Mouse (Mus musculus) kidney, embryonic 15.5 days (tissue): ENCODE results near the gene Ppp4r3a. TPM values are rescaled to one million over a fixed set of nuclear protein-coding genes. Genes with fewer than 3 reads are reported as not detected.
A peak's percentile ranks its signal among the peaks of the same experiment; 100 is the strongest.

Experiments used
- ATAC-seq: fragments of 200-750 bp; cut with Nextera tagmentation; replicated peaks from 2 replicates; pipeline ENCODE4 v1.8.0; 2017; ENCODE audit warnings: moderate TSS enrichment; ENCODE audit not compliant: low FRiP score
- H3K27ac ChIP-seq: fragments of 300-500 bp; sonication (generic); 2 replicates; pipeline ENCODE4 v1.5.1; 2015; ENCODE audit warnings: mild to moderate bottlenecking, inconsistent platforms
- H3K27me3 ChIP-seq: fragments of 300-500 bp; sonication (generic); 2 replicates; pipeline ENCODE4 v1.6.1; 2015; ENCODE audit warnings: inconsistent platforms
- H3K36me3 ChIP-seq: fragments of 300-500 bp; sonication (generic); 2 replicates; pipeline ENCODE4 v1.6.1; 2015; ENCODE audit warnings: inconsistent platforms
- H3K4me1 ChIP-seq: fragments of 300-500 bp; sonication (generic); 2 replicates; pipeline ENCODE4 v1.6.1; 2015; ENCODE audit warnings: inconsistent platforms
- H3K4me2 ChIP-seq: fragments of 300-500 bp; sonication (generic); 2 replicates; pipeline ENCODE4 v1.6.1; 2015; ENCODE audit warnings: moderate library complexity, mild to moderate bottlenecking, inconsistent platforms
- H3K4me3 ChIP-seq: fragments of 300-500 bp; sonication (generic); replicated peaks from 2 replicates; pipeline ENCODE4 v1.5.1; 2015; ENCODE audit warnings: mild to moderate bottlenecking, inconsistent platforms
- H3K9ac ChIP-seq: fragments of 300-500 bp; sonication (generic); 2 replicates; pipeline ENCODE4 v1.6.1; 2015; ENCODE audit warnings: mild to moderate bottlenecking, inconsistent platforms
- H3K9me3 ChIP-seq: fragments of 300-500 bp; sonication (generic); replicated peaks from 2 replicates; pipeline ENCODE4 v1.6.1; 2016; ENCODE audit warnings: inconsistent platforms
- WGBS: fragments of 180-500 bp; shearing (Covaris S2); methylation state at CpG from one replicate; pipeline ENCODE4 v1.1.7; 2015; ENCODE audit warnings: mixed read lengths; 5-methylcytosine and 5-hydroxymethylcytosine counted together
- polyA plus RNA-seq: library from polyadenylated mRNA; unstranded; fragments of >200 nt; fragmentation: Nextera tagmentation; extraction: Ambion mirVana; gene quantifications from 2 replicates; pipeline ENCODE4 v1.2.1, GENCODE M21; 2015

The Ppp4r3a gene
- polyA plus RNA-seq, 1 experiment from 2014 or later = 43.5 TPM

GRCm38 (mm10) chr12:101009225-101009624, 74.3 kb downstream of the Ppp4r3a start:
- H3K9ac ChIP-seq = no peak overlapping the region
- WGBS = 85% methylated on average over 4 of the region's 4 CpGs
- no peak overlapping the region for H3K4me3 ChIP-seq
- no peak overlapping the region for H3K4me2 ChIP-seq
- H3K36me3 ChIP-seq = no peaks in the 10 kb centered on the region
- peaks cover 91% of the 10 kb centered on the region for H3K4me1 ChIP-seq
- H3K27ac ChIP-seq = no peak overlapping the region
- no peak for ATAC-seq
- no peaks in the 10 kb centered on the region for H3K27me3 ChIP-seq
- no peaks in the 10 kb centered on the region for H3K9me3 ChIP-seq

GRCm38 (mm10) chr12:101008648-101009047, 74.9 kb downstream of the Ppp4r3a start:
- no peak for ATAC-seq

DNA sequence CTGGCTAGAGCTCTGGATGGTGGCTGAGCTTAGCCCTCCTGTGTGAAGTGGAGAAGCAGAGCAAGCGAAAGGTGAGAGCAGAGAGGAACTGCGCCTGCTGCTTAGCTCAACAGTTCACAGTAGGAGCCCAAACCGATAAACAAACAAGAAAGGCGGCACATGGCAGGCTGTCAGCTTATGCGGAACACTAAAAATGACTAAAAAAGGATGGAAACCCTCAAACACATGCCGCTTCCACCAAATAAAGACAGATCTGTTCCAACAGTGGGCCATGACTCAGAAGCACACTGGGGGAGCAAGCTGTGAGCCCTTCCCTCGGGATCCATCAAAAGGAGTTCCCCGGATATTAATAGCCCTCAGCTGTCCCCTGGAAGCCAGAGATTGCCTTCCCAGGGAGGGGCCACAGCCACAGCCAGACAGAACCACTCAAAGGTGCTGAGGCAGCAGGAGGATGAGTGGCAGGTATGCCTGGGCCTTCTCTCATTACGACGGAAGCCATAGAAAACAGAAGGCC, 75.5 kb downstream of the Ppp4r3a start:
- Histone ChIP-seq H3K27ac (peak overlapping the region; percentile 71), H3K27me3 (no peaks in the 10 kb centered on the region), H3K9me3 (no peaks in the 10 kb centered on the region), H3K4me2 (0 out of 2 replicates have a peak overlapping the region, but pooled peaks have one; percentile 2), H3K4me1 (peaks cover 91% of the 10 kb centered on the region), H3K9ac (no peak overlapping the region), H3K36me3 (no peaks in the 10 kb centered on the region), H3K4me3 (no peak overlapping the region)
- WGBS = 33% methylated on average over 10 of the region's 10 CpGs
- ATAC-seq = no peak

More at GRCm38 (mm10) chr12:101008648-101009047, 74.9 kb downstream of the Ppp4r3a start:
- Histone ChIP-seq H3K9me3 (no peaks in the 10 kb centered on the region), H3K4me3 (no peak overlapping the region), H3K27ac (peak overlapping the region; percentile 71), H3K4me1 (peaks cover 91% of the 10 kb centered on the region), H3K27me3 (no peaks in the 10 kb centered on the region), H3K36me3 (no peaks in the 10 kb centered on the region), H3K9ac (no peak overlapping the region), H3K4me2 (0 out of 2 replicates have a peak overlapping the region, but pooled peaks have one; percentile 2)
- 46% methylated on average over 4 of the region's 4 CpGs for WGBS

DNA sequence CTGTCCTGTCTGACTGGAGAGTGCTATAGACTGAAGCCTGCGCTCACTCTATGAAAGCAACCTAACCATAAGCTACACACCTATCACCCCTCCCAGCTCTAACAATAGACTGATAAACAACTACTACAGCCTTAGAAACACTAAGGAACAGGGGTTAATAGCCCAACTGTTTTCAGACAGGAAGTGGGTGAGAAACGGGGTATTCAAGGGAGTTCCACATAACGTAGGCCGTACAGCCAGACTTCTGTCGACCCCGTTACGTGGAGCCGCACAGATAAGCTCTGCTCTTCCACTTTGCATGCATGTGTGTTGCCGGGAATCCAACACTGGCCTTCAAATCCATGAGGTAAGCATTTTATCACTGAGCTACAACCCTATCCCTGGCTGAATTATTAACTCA, 76.1 kb downstream of the Ppp4r3a start:
- Histone ChIP-seq H3K4me2 (0 out of 2 replicates have a peak overlapping the region, but pooled peaks have one; percentile 7), H3K9me3 (no peaks in the 10 kb centered on the region), H3K9ac (no peak overlapping the region), H3K36me3 (no peaks in the 10 kb centered on the region), H3K4me3 (no peak overlapping the region), H3K27me3 (no peaks in the 10 kb centered on the region), H3K27ac (peak overlapping the region; percentile 71), H3K4me1 (peaks cover 91% of the 10 kb centered on the region)
- ATAC-seq = no peak
- WGBS = 53% methylated on average over 9 of the region's 9 CpGs

DNA sequence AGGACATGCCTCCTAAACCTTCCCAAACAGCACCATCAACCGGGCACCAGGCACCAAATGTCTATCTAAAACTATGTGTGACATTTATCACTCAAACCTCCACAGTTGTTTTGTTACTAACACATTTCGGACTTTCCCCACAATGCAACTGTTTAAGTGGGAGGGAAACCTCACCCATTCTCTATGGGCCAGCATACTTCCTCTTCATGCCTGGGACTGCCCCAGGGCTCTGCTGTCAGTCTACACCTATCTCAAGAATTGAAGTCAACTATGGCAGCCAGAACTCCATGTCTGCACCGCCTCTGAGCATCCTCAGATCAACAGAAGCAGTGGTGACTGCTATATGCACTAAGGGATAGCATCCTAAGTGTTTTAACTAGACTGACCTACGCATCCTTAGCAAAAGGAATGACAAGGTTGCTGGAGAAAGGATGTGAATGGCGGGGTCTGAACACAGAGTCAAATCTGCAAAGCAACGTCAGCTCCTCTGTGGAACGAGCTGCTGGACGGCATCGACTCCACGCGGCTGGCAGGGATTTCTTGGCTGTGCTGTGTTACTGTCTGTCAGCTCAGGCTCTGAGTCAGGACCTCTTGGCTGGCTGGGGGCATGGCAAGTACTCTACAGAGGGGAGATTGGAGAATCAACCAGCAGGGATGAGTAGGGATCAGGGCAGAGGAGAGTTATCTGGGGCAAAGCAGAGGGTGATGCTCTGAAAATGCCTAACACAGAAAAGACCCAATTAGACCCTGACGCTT, 77.7 kb downstream of the Ppp4r3a start:
- H3K9ac ChIP-seq = no peak overlapping the region
- H3K4me1 ChIP-seq = peaks cover 93% of the 10 kb centered on the region
- no peaks in the 10 kb centered on the region for H3K27me3 ChIP-seq
- H3K4me2 ChIP-seq = no peak overlapping the region
- H3K36me3 ChIP-seq = no peaks in the 10 kb centered on the region
- no peaks in the 10 kb centered on the region for H3K9me3 ChIP-seq
- no peak overlapping the region for H3K4me3 ChIP-seq
- H3K27ac ChIP-seq = no peak overlapping the region
- WGBS = 82% methylated on average over 12 of the region's 12 CpGs
- ATAC-seq = no peak

DNA sequence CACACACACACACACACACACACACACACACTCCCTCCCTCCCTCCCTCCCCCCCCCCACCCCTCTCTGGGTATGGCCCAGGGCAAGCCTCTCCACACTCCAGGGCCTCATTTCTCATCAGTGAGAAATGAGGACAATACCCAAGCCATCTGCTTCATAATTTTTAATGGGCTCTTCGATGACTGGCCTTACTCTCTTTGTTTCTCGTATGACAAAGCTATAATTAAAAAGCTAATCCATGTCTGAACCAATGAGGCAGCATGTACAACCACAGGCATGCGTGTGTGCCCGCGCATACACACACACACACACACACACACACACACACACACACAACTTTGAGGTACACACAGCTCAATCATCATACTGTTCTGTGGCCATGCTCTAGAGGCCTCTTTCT, 78.5 kb downstream of the Ppp4r3a start:
- Histone ChIP-seq H3K4me1 (peaks cover 93% of the 10 kb centered on the region), H3K4me2 (no peak overlapping the region), H3K9ac (no peak overlapping the region), H3K27me3 (no peaks in the 10 kb centered on the region), H3K4me3 (no peak overlapping the region), H3K36me3 (no peaks in the 10 kb centered on the region), H3K9me3 (no peaks in the 10 kb centered on the region), H3K27ac (no peak overlapping the region)
- ATAC-seq = no peak
- 84% methylated on average over 5 of the region's 5 CpGs for WGBS

DNA sequence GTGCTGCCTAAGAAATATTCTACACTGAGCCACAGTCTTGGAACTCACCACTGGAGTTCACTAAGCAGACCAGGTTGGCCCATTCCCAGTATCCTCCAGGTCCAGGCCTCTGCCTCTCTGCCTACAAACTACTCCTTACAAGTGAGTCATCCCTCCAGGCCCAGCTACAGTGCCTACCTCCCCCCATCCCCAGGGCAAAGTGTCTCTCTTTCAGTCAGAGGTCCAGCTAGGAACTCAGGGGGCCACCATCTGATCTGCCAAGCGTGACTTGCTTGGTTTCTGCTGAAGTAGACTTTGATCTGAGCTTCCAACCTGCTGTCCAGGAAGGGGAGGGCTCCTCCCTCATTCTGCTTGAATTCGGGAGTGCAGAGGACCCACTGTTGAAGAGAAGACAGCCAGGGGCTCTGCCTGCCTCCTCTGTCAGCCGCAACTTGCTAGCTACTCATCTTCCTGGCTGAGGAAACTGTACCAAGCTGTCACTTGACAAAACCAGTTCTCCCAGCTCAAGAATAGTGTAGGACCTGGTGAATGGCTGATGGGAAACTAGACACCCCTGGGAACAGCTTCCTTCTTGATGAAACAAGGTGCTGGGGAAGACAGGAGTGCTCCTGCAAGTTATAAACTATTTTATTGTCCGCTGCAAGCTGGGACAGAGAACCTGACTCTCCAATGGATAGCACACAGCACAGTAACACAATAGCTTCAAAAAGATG, 80.5 kb downstream of the Ppp4r3a start:
- Histone ChIP-seq H3K9ac (no peak overlapping the region), H3K36me3 (no peaks in the 10 kb centered on the region), H3K27ac (peak overlapping the region; percentile 83), H3K4me3 (no peak overlapping the region), H3K4me2 (peak overlapping the region; percentile 7; the same call in 1 of the 2 replicates), H3K9me3 (no peaks in the 10 kb centered on the region), H3K27me3 (no peaks in the 10 kb centered on the region), H3K4me1 (peaks cover 97% of the 10 kb centered on the region)
- 20% methylated on average over 4 of the region's 4 CpGs for whole genome bisulfite sequencing
- ATAC-seq = peak; percentile 85

DNA sequence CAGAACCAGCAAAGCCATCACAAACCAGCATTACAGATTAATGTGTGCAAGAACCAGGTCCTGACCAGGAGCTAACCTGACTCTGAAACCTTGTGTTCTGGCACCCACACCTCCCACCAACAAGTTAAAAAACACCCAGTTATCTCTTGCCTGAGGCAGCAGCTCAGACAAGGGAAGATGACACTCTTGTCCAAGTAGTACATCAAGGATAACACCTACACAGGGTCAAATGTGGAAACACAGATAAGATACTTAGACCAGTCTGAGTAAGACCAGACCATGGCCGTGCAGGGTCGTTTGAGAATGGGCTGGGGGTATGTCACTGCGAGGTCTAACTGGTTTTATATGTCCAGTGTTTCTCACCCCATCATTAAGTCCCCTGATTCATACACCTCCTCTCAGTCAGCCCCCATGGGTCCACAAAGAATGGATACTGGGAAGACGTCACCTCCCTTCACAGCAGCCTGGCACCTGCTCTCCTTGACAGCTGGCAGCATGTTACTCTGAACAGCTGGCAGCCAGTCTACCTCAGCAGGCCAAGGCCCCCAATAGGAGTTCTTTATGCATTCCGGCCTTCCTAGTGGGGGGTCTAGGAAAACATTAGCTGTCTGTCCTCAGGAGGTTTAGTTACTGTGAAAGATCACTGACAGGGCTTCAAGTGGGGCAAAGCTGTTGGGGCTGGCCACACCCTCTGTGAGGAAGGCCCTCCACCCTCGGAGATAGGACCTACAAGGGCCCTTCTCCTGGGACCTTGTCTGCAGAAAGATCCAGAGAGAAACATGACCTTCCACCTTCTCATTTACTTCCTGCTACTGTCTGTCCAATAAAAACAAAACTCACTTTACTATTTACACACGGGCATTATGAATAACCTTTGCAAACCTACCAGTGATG, 84.2 kb downstream of the Ppp4r3a start:
- Histone ChIP-seq H3K36me3 (no peaks in the 10 kb centered on the region), H3K9me3 (no peaks in the 10 kb centered on the region), H3K4me1 (peaks cover 100% of the 10 kb centered on the region), H3K27me3 (no peaks in the 10 kb centered on the region), H3K4me2 (no peak overlapping the region), H3K27ac (0 out of 2 replicates have a peak overlapping the region, but pooled peaks have one; percentile 10), H3K9ac (no peak overlapping the region), H3K4me3 (no peak overlapping the region)
- ATAC-seq = no peak
- 35% methylated on average over 7 of the region's 7 CpGs for WGBS

DNA sequence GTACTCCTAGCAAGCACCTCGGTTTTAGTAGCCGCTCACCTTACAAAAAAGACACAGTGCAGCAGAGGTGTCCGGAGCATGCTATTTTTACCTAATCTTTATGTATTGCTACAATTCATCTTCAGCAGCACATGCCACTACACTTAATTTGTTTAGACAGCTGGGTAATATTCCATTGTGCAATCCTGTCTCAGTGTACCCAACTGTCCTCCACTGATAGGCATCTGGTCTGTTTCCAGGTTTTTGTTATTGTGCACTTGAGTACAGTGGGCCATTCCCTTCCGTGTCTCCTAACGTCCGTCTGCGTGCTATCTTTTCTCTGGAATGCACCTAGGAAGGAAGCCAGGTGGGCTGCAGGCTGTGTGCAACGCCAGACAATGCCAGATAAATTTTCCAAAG, 84.9 kb downstream of the Ppp4r3a start:
- Histone ChIP-seq H3K27ac (0 out of 2 replicates have a peak overlapping the region, but pooled peaks have one; percentile 15), H3K9ac (no peak overlapping the region), H3K4me1 (peaks cover 100% of the 10 kb centered on the region), H3K4me2 (no peak overlapping the region), H3K27me3 (no peaks in the 10 kb centered on the region), H3K9me3 (no peaks in the 10 kb centered on the region), H3K4me3 (no peak overlapping the region), H3K36me3 (no peaks in the 10 kb centered on the region)
- no peak for ATAC-seq
- 47% methylated on average over 8 of the region's 8 CpGs for WGBS

DNA sequence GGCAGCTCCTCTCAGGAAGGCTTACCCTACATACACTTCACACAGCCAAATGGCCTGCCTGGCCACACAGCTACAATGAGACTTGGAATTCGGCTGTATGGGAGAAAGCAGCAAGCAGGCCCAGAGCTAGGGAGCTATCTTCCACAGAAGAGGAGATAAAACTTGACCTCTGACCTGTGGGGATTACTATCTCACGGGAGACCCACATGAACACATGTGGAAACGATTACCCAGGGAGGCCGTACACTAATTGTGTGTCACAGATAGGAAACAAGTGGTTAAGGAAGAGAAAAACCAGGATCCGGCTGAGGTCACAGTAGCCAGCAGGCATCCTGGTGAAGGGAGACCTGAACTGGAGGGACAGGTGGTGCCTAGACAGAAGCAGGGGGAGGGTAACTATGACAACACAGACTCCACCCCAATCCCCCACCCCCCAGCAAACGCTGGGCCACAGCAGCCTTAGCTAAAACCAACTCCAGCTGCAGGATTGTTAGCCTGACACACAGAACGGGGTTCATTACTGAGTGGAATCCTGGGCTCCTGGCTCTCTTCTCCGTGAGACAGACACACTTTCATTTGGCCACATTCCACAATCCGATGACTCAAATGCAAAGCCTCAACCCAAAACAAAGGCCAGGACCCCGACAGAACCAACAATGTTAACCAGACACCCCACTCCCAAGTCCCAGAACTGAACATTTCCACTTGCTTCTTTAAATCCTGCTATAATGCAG, 85.5 kb downstream of the Ppp4r3a start:
- H3K4me1 ChIP-seq = peaks cover 100% of the 10 kb centered on the region
- no peak overlapping the region for H3K4me2 ChIP-seq
- H3K4me3 ChIP-seq = no peak overlapping the region
- no peaks in the 10 kb centered on the region for H3K36me3 ChIP-seq
- WGBS = 22% methylated on average over 10 of the region's 10 CpGs
- 0 out of 2 replicates have a peak overlapping the region, but pooled peaks have one; percentile 15 for H3K27ac ChIP-seq
- no peaks in the 10 kb centered on the region for H3K27me3 ChIP-seq
- ATAC-seq = no peak
- no peaks in the 10 kb centered on the region for H3K9me3 ChIP-seq
- no peak overlapping the region for H3K9ac ChIP-seq

DNA sequence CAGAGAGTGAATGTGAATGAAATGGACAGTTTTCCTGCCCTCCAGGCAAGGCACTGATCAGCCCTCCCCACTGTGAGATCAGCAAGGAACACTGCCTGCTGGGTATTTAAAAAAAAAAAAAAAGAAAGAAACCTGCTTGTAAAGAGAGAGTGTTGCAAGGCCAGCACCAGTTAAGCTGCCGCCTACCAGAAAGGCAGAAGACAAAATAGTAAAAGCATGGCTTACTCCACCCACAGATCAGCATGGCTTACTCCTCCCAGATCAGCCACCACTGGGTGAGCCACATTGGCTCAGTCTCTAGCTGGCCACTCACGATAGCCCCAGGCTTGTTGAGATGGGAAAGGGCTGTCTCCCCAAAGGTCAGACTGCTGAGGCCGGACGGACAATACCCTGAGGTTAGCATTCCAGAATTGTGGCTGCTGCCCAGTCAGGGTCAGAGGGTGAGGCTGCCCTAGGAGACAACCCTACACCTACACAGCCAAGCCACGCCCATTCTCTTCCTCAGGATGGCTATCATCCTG, 87.1 kb downstream of the Ppp4r3a start:
- no peak for ATAC-seq
- Histone ChIP-seq H3K27ac (no peak overlapping the region), H3K9me3 (no peaks in the 10 kb centered on the region), H3K9ac (no peak overlapping the region), H3K4me1 (peaks cover 99% of the 10 kb centered on the region), H3K4me2 (no peak overlapping the region), H3K27me3 (no peaks in the 10 kb centered on the region), H3K4me3 (no peak overlapping the region), H3K36me3 (no peaks in the 10 kb centered on the region)
- 30% methylated on average over 5 of the region's 5 CpGs for WGBS
